8 mouse cellular contexts compared by ENCODE assay signal in the genomic region with DNA sequence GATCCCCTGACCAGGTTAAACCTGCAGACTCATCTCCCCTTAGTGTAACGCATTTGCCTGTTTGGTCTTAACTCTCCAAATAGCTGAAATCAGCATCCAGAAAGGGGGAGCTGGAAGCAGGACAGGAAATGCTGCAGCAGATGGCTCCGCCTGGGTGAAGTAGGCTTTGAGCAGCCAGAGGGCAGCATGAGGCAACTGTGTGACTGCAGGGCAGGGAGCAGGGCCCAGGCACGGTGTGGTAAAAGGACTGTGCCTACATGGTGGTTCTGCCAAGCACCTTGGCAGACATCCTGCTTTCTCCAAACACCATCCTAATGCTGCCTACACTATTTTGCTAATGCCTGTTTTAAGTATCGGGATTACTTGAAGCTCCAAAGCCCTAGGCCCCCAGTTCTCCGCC.
A peak's percentile ranks its signal among the peaks of the same experiment; 100 is the strongest.
DNase-seq lines count a peak whose midpoint lies in the region; ATAC-seq lines count a peak whose summit lies in the region.

No protein-coding gene starts in this region.

- WGBS in heart, embryonic 11.5 days (ENCODE audit: insufficient replicate concordance) = 41% methylated on average over 5 of the region's 5 CpGs
- 53% methylated on average over 5 of the region's 5 CpGs for WGBS in intestine, embryonic 14.5 days
- 50% methylated on average over 5 of the region's 5 CpGs for WGBS in neural tube, embryonic 11.5 days

- peak; percentile 98 for DNase-seq in heart, adult 11 months
- peak; percentile 99 for DNase-seq in cerebellum, adult 9-11 months
- peak; percentile 75 to 83 for DNase-seq in frontal cortex, postnatal 36 days (ENCODE audit: low spot score in 2 of 2)
- DNase-seq in intestine, embryonic 14.5 days (ENCODE audit: low spot score) = no peak
- DNase-seq in left cerebral cortex, postnatal 10 days (ENCODE audit: extremely low spot score in 1 of 2, low spot score in 2 of 2) = peak; percentile 77 to 83
- peak; percentile 43 for DNase-seq in neural tube, embryonic 11.5 days (ENCODE audit: low spot score)
- peak; percentile 37 to 75 for DNase-seq in urinary bladder, postnatal 36 days (ENCODE audit: low spot score in 2 of 2)

- no peak overlapping the region for H3K9ac ChIP-seq in heart, embryonic 11.5 days (ENCODE audit: low read depth, low read length)
- H3K9ac ChIP-seq in intestine, embryonic 14.5 days (ENCODE audit: low read length) = no peak overlapping the region
- H3K9ac ChIP-seq in neural tube, embryonic 11.5 days (ENCODE audit: low read length) = no peak overlapping the region

- intact Hi-C loops in left cerebral cortex, postnatal 10 days (cut with DNase I) = no loop called here

- no peak overlapping the region for H3K4me3 ChIP-seq in heart, embryonic 11.5 days (ENCODE audit: low read depth, low read length)
- H3K4me3 ChIP-seq in intestine, embryonic 14.5 days (ENCODE audit: low read depth, low read length) = no peak overlapping the region
- no peak overlapping the region for H3K4me3 ChIP-seq in neural tube, embryonic 11.5 days (ENCODE audit: low read depth, low read length)

- H3K27ac ChIP-seq in heart, embryonic 11.5 days (ENCODE audit: low read depth, low read length) = no peak overlapping the region
- peak overlapping the region; percentile 33; the same call in 1 of the 2 replicates for H3K27ac ChIP-seq in intestine, embryonic 14.5 days (ENCODE audit: low read depth)
- no peak overlapping the region for H3K27ac ChIP-seq in neural tube, embryonic 11.5 days (ENCODE audit: low read depth, low read length)

- H3K9me3 ChIP-seq in heart, embryonic 11.5 days (replicated peaks; ENCODE audit: control insufficient read depth, low read length) = no peaks in the 10 kb centered on the region
- no peaks in the 10 kb centered on the region for H3K9me3 ChIP-seq in intestine, embryonic 14.5 days (ENCODE audit: control insufficient read depth, low read length)
- no peaks in the 10 kb centered on the region for H3K9me3 ChIP-seq in neural tube, embryonic 11.5 days (ENCODE audit: control insufficient read depth, low read length)

- ATAC-seq in heart, embryonic 11.5 days (replicated peaks; ENCODE audit: insufficient number of reproducible peaks, low FRiP score, low TSS enrichment) = no peak
- no peak for ATAC-seq in intestine, embryonic 14.5 days (replicated peaks; ENCODE audit: low FRiP score, low TSS enrichment, low read depth)
- no peak for ATAC-seq in neural tube, embryonic 11.5 days (ENCODE audit: insufficient read depth, low FRiP score, low TSS enrichment)

- H3K4me1 ChIP-seq in heart, embryonic 11.5 days (ENCODE audit: control insufficient read depth, insufficient read depth, low read length) = no peaks in the 10 kb centered on the region
- peaks cover 23% of the 10 kb centered on the region for H3K4me1 ChIP-seq in intestine, embryonic 14.5 days (replicated peaks; ENCODE audit: control insufficient read depth, insufficient read depth, low read length)
- no peaks in the 10 kb centered on the region for H3K4me1 ChIP-seq in neural tube, embryonic 11.5 days (ENCODE audit: control insufficient read depth, insufficient read depth, low read length)

- no peaks in the 10 kb centered on the region for H3K36me3 ChIP-seq in heart, embryonic 11.5 days (ENCODE audit: control insufficient read depth, insufficient read depth, low read length)
- no peaks in the 10 kb centered on the region for H3K36me3 ChIP-seq in intestine, embryonic 14.5 days (ENCODE audit: control insufficient read depth, insufficient read depth, low read length)
- H3K36me3 ChIP-seq in neural tube, embryonic 11.5 days (ENCODE audit: control insufficient read depth, insufficient read depth, low read length) = no peaks in the 10 kb centered on the region

- H3K4me2 ChIP-seq in heart, embryonic 11.5 days = no peak overlapping the region
- no peak overlapping the region for H3K4me2 ChIP-seq in intestine, embryonic 14.5 days (ENCODE audit: low read length)
- H3K4me2 ChIP-seq in neural tube, embryonic 11.5 days (ENCODE audit: low read depth) = no peak overlapping the region

- H3K27me3 ChIP-seq in heart, embryonic 11.5 days (ENCODE audit: control insufficient read depth, insufficient read depth, low read length) = no peaks in the 10 kb centered on the region
- no peaks in the 10 kb centered on the region for H3K27me3 ChIP-seq in intestine, embryonic 14.5 days (replicated peaks; ENCODE audit: control insufficient read depth, insufficient read depth, low read length)
- no peaks in the 10 kb centered on the region for H3K27me3 ChIP-seq in neural tube, embryonic 11.5 days (ENCODE audit: control insufficient read depth, insufficient read depth, low read length)
